Mouse (Mus musculus): ENCODE results near the gene Iqgap2. TPM values are rescaled to one million over a fixed set of nuclear protein-coding genes. Genes with fewer than 3 reads are reported as not detected.

Iqgap2 gene
- polyA plus RNA-seq, 1 experiment from 2014 or later = 18.5 TPM

DNA sequence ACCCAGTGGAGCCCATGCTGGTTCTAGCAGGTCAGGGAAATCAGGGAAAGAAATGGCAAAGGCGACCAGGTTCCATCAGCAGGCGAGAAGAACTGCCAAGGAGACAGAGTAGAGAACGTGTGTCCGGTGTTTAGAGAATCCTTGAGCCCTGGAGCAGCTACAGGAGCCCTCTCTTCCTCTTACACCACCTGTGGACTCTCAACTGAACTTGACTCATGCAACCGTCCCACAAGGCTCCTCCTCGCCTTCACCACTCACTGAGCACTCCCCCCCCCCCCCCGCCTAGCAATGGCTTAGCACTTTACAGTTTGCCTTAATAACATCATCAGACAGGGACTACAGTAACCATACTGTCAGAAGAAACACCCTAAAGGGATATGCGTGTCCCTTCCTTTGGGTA is 21.1 kb downstream of the Iqgap2 start:
- Histone ChIP-seq H3K27ac (ENCODE audit: low read depth, low read length) (no peak overlapping the region), H3K36me3 (ENCODE audit: control insufficient read depth, insufficient read depth, low read length) (no peaks in the 10 kb centered on the region), H3K4me3 (ENCODE audit: low read depth, low read length) (no peak overlapping the region), H3K4me1 (ENCODE audit: control insufficient read depth, insufficient read depth, low read length) (peaks cover 38% of the 10 kb centered on the region), H3K27me3 (ENCODE audit: control insufficient read depth, insufficient read depth, low read length) (no peaks in the 10 kb centered on the region), H3K9me3 (ENCODE audit: control insufficient read depth, low read length) (no peaks in the 10 kb centered on the region), H3K4me2 (no peak overlapping the region), H3K9ac (ENCODE audit: low read length) (no peak overlapping the region)
- DNase-seq (ENCODE audit: low spot score, missing footprints) = no peak
- no peak for ATAC-seq (ENCODE audit: low FRiP score)
- 93% methylated on average over 8 of the region's 8 CpGs for WGBS

DNA sequence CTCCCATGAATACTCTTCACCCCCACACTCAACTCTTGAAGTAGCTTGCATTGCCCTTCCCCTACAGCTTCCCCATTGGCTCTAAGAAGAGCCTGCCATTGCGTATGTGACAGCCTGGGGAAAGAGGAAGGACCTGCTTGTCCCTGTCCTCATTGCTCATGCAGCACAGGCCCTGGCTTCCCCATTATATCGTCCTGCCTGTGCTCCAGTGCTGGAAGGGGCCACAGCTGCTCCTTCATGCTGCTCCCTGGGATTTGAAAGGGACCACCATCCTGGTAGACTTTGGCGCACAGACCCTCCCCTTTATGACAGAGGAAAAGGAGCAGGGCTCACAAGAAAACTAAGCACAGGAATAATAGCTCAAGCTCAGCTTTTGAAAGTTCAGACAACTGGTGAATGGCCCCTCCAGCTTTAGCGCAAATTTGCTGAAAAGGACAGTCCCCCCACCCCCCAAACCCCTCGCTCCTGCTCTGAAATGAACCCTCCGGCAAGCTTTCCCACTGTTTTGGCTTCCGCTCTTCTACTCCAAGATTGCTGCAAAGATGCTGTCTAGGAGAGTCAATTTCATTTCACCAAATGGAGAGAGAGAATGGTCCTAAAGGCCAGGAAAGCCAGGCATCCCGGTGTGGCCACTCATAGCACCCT is 22.7 kb downstream of the Iqgap2 start:
- Histone ChIP-seq H3K27ac (ENCODE audit: low read depth, low read length) (peak overlapping the region; percentile 86), H3K9ac (ENCODE audit: low read length) (peak overlapping the region; percentile 46), H3K4me1 (ENCODE audit: control insufficient read depth, insufficient read depth, low read length) (peaks cover 38% of the 10 kb centered on the region), H3K9me3 (ENCODE audit: control insufficient read depth, low read length) (no peaks in the 10 kb centered on the region), H3K36me3 (ENCODE audit: control insufficient read depth, insufficient read depth, low read length) (no peaks in the 10 kb centered on the region), H3K27me3 (ENCODE audit: control insufficient read depth, insufficient read depth, low read length) (no peaks in the 10 kb centered on the region), H3K4me2 (peak overlapping the region; percentile 31), H3K4me3 (ENCODE audit: low read depth, low read length) (no peak overlapping the region)
- 31% methylated on average over 8 of the region's 8 CpGs for WGBS
- peak; percentile 92 for DNase-seq (ENCODE audit: low spot score, missing footprints)
- ATAC-seq (ENCODE audit: low FRiP score) = peak; percentile 92

DNA sequence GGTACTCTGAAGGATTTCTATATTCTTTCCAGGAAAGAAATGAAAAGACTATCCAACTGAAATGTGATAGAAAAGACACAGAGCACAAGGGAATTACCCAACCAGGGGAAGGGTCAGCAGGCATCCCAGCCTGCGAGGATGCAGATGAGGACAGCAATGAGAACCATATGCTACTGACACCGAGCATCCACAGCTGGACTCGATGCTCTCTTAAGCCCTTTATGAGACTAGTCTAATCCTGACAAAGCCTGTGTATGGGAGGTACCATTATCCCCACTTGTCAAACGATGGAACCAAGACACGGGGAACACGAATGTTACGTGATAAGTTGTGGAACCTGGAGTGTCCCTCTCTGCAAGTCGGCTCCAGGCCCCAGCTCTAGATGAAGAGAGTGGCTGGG is 29.5 kb downstream of the Iqgap2 start:
- Histone ChIP-seq H3K27ac (ENCODE audit: low read depth, low read length) (no peak overlapping the region), H3K9me3 (ENCODE audit: control insufficient read depth, low read length) (no peaks in the 10 kb centered on the region), H3K4me1 (ENCODE audit: control insufficient read depth, insufficient read depth, low read length) (no peaks in the 10 kb centered on the region), H3K9ac (ENCODE audit: low read length) (no peak overlapping the region), H3K36me3 (ENCODE audit: control insufficient read depth, insufficient read depth, low read length) (no peaks in the 10 kb centered on the region), H3K27me3 (ENCODE audit: control insufficient read depth, insufficient read depth, low read length) (no peaks in the 10 kb centered on the region), H3K4me2 (no peak overlapping the region), H3K4me3 (ENCODE audit: low read depth, low read length) (no peak overlapping the region)
- 80% methylated on average over 8 of the region's 8 CpGs for WGBS
- DNase-seq (ENCODE audit: low spot score, missing footprints) (no peak), ATAC-seq (ENCODE audit: low FRiP score) (no peak)

DNA sequence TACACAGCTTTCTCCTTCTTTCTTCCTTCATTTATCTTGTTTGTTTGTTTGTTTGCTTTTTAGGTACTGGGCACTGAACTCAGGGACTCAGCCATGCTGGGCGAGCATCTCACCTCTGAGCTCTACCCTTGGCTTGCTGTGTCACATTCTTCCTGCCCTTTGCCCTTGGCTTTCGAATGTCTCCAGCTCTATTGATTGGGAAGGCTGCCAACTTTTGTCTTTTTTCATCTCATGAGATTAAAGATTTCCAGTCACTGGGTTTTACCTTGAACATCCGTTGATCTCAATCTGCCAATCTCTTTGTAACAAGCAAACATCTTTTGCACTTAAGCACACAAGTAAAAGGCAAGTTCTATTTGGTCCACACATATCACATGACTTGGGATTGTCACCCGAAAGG is 32.5 kb downstream of the Iqgap2 start:
- ATAC-seq (ENCODE audit: low FRiP score) (no peak), DNase-seq (ENCODE audit: low spot score, missing footprints) (no peak)
- Histone ChIP-seq H3K27me3 (ENCODE audit: control insufficient read depth, insufficient read depth, low read length) (no peaks in the 10 kb centered on the region), H3K9me3 (ENCODE audit: control insufficient read depth, low read length) (no peaks in the 10 kb centered on the region), H3K27ac (ENCODE audit: low read depth, low read length) (no peak overlapping the region), H3K4me3 (ENCODE audit: low read depth, low read length) (no peak overlapping the region), H3K4me1 (ENCODE audit: control insufficient read depth, insufficient read depth, low read length) (no peaks in the 10 kb centered on the region), H3K9ac (ENCODE audit: low read length) (no peak overlapping the region), H3K4me2 (no peak overlapping the region), H3K36me3 (ENCODE audit: control insufficient read depth, insufficient read depth, low read length) (no peaks in the 10 kb centered on the region)
- WGBS = 76% methylated on average over 4 of the region's 4 CpGs

DNA sequence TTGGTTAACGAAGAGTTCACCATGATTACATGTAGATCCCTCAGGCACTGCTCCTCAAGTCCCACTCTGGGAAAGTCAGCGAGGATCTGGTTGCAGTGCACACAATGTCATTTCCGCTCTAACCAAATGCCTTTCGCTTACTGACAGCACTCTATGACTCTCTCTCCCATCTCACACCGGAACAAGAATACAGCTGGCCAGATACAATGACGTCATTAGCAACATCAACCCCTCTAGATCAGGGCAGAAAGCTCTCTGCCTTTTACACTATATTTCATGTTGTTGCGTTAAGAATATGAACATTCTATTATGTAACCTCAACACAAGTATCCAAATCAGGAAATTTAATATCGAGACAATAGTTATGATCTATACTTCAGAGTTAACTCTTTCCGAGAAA is 32.9 kb downstream of the Iqgap2 start:
- Histone ChIP-seq H3K9ac (ENCODE audit: low read length) (no peak overlapping the region), H3K4me1 (ENCODE audit: control insufficient read depth, insufficient read depth, low read length) (no peaks in the 10 kb centered on the region), H3K27ac (ENCODE audit: low read depth, low read length) (no peak overlapping the region), H3K4me3 (ENCODE audit: low read depth, low read length) (no peak overlapping the region), H3K36me3 (ENCODE audit: control insufficient read depth, insufficient read depth, low read length) (no peaks in the 10 kb centered on the region), H3K9me3 (ENCODE audit: control insufficient read depth, low read length) (no peaks in the 10 kb centered on the region), H3K27me3 (ENCODE audit: control insufficient read depth, insufficient read depth, low read length) (no peaks in the 10 kb centered on the region), H3K4me2 (no peak overlapping the region)
- no peak for ATAC-seq (ENCODE audit: low FRiP score)
- DNase-seq (ENCODE audit: low spot score, missing footprints) = no peak
- 92% methylated on average over 9 of the region's 9 CpGs for WGBS

DNA sequence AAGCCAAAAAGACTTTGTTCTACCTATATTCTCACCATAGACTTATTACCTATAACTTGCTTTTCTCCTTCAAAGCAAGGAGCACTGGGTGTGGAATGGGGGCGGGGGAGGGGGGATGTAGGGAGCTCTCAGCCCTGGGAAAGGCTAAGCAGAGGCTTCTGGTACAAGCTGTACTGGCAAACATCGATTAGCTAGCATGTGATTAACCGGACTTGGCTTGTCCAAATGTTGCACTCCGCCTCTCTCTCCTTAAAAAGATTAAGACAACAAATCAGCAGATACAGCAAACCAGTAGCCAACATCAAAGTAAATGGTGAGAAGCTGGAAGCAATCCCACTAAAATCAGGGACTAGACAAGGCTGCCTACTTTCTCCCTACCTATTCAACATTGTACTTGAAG is 36.2 kb downstream of the Iqgap2 start:
- Histone ChIP-seq H3K4me1 (ENCODE audit: control insufficient read depth, insufficient read depth, low read length) (peaks cover 8% of the 10 kb centered on the region; the same call in 1 of the 2 replicates), H3K27me3 (ENCODE audit: control insufficient read depth, insufficient read depth, low read length) (no peaks in the 10 kb centered on the region), H3K27ac (ENCODE audit: low read depth, low read length) (no peak overlapping the region), H3K9ac (ENCODE audit: low read length) (no peak overlapping the region), H3K36me3 (ENCODE audit: control insufficient read depth, insufficient read depth, low read length) (no peaks in the 10 kb centered on the region; the same call in 1 of the 2 replicates), H3K4me3 (ENCODE audit: low read depth, low read length) (no peak overlapping the region), H3K9me3 (ENCODE audit: control insufficient read depth, low read length) (no peaks in the 10 kb centered on the region), H3K4me2 (no peak overlapping the region)
- 91% methylated on average over 4 of the region's 4 CpGs for WGBS
- DNase-seq (ENCODE audit: low spot score, missing footprints) (no peak), ATAC-seq (ENCODE audit: low FRiP score) (no peak)

DNA sequence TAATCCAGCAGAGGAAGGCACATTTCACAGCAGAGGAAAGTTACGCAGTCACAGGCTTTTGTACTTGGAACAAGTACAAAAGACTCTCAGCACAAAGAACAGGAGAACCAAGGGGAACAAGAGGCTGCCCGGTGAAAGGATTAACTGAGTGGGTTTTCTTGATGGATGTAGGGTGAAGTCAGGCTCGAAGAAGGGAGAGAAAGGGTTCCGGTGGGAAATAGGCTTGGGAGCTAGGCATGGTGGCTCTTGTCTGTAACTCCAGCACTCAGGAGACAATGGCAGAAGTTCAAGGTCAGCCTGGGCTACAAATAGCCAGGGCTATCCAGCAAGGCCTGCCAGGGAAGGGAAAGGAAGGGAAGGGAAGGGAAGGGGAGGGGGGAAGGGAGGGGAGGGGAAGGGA is 40.1 kb downstream of the Iqgap2 start:
- Histone ChIP-seq H3K27me3 (ENCODE audit: control insufficient read depth, insufficient read depth, low read length) (no peaks in the 10 kb centered on the region), H3K27ac (ENCODE audit: low read depth, low read length) (peak overlapping the region; percentile 45), H3K36me3 (ENCODE audit: control insufficient read depth, insufficient read depth, low read length) (no peaks in the 10 kb centered on the region; the same call in 1 of the 2 replicates), H3K9ac (ENCODE audit: low read length) (no peak overlapping the region), H3K4me2 (no peak overlapping the region), H3K9me3 (ENCODE audit: control insufficient read depth, low read length) (no peaks in the 10 kb centered on the region), H3K4me1 (ENCODE audit: control insufficient read depth, insufficient read depth, low read length) (peaks cover 10% of the 10 kb centered on the region; the same call in 1 of the 2 replicates), H3K4me3 (ENCODE audit: low read depth, low read length) (no peak overlapping the region)
- no peak for ATAC-seq (ENCODE audit: low FRiP score)
- DNase-seq (ENCODE audit: low spot score, missing footprints) = peak; percentile 89
- 10% methylated on average over 4 of the region's 4 CpGs for WGBS

DNA sequence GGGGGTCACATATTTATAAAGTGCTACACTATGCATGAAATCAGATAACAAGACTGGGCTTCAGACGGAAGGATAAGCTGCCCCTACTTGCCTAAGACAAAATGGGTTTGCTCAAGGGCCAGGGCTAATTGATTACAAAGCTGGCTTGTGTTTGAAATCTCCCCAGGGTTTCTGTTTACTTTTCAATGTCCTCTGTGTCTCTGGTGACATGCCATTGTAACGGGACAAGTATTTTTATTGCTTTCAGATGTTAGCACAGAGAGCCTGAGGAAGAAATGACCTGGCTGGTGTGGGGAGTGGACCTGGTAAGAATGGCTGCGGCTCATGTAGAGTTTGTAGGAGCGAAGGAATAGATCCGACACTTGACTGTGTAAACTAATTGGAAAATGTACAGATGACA is 41.3 kb downstream of the Iqgap2 start:
- WGBS = 69% methylated on average over 5 of the region's 5 CpGs
- no peak overlapping the region for H3K9ac ChIP-seq (ENCODE audit: low read length)
- no peak for ATAC-seq (ENCODE audit: low FRiP score)

DNA sequence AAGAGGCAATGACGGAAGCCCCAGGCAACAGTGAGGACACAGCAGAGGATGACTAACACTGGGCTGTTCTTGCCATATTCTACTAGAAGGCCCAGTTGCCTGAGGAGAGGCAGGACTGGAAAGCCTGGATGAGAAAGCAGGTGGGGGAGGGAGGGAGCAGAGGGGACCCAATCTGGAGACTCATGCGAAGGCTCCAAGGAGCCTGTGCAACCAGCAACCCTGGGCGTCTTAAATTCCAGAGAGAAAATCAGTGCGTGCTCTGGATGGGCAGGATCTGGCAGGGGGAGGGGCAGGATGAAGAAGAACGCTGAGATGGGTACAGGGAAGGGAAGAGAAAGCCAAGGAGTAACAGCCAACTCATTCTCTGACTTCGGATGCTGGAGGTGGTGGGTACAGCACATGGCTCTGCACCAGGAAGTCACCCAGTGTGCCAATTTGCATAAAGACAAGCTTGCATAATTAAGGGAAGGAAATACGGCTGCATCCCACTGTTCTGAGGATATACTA is 42.2 kb downstream of the Iqgap2 start:
- no peaks in the 10 kb centered on the region; the same call in 1 of the 2 replicates for H3K36me3 ChIP-seq (ENCODE audit: control insufficient read depth, insufficient read depth, low read length)
- no peak for ATAC-seq (ENCODE audit: low FRiP score)
- peaks cover 10% of the 10 kb centered on the region; the same call in 1 of the 2 replicates for H3K4me1 ChIP-seq (ENCODE audit: control insufficient read depth, insufficient read depth, low read length)
- no peaks in the 10 kb centered on the region for H3K9me3 ChIP-seq (ENCODE audit: control insufficient read depth, low read length)
- H3K27ac ChIP-seq (ENCODE audit: low read depth, low read length) = no peak overlapping the region
- no peaks in the 10 kb centered on the region for H3K27me3 ChIP-seq (ENCODE audit: control insufficient read depth, insufficient read depth, low read length)
- 57% methylated on average over 7 of the region's 7 CpGs for WGBS
- H3K4me2 ChIP-seq = no peak overlapping the region
- no peak overlapping the region for H3K4me3 ChIP-seq (ENCODE audit: low read depth, low read length)
- no peak overlapping the region for H3K9ac ChIP-seq (ENCODE audit: low read length)
- DNase-seq (ENCODE audit: low spot score, missing footprints) = no peak

More for the DNA sequence above, 41.3 kb downstream of the Iqgap2 start:
- Histone ChIP-seq H3K27me3 (ENCODE audit: control insufficient read depth, insufficient read depth, low read length) (no peaks in the 10 kb centered on the region), H3K4me3 (ENCODE audit: low read depth, low read length) (no peak overlapping the region), H3K9me3 (ENCODE audit: control insufficient read depth, low read length) (no peaks in the 10 kb centered on the region), H3K36me3 (ENCODE audit: control insufficient read depth, insufficient read depth, low read length) (no peaks in the 10 kb centered on the region; the same call in 1 of the 2 replicates), H3K27ac (ENCODE audit: low read depth, low read length) (no peak overlapping the region), H3K4me2 (no peak overlapping the region), H3K4me1 (ENCODE audit: control insufficient read depth, insufficient read depth, low read length) (peaks cover 10% of the 10 kb centered on the region; the same call in 1 of the 2 replicates)
- DNase-seq (ENCODE audit: low spot score, missing footprints) = no peak
